Mouse (Mus musculus) cerebral cortex, adult 2 months (tissue): ENCODE measurements around the gene Rpgrip1l.

Source experiments
- WGBS: fragments of 180-500 bp; shearing (Covaris S2); methylation state at CpG from one replicate; pipeline ENCODE4 v1.1.7; 2018; 5-methylcytosine and 5-hydroxymethylcytosine counted together

Gene Rpgrip1l

GRCm38 (mm10) chr8:91312835-91313832, at the start of gene Rpgrip1l, which contains the start of gene Fto:
TSS of gene Rpgrip1l (minus strand) at chr8:91313262.
TSS of gene Fto (plus strand) at chr8:91313525.
- under 1% methylated on average over 59 of the region's 59 CpGs for WGBS

GRCm38 (mm10) chr8:91360644-91361357, 47.7 kb upstream of the Rpgrip1l start:
- WGBS: 88% methylated on average over 10 of the region's 10 CpGs

- WGBS: 88% methylated on average over 9 of the region's 9 CpGs
Observed at GRCm38 (mm10) chr8:91359511-91359910, 46.4 kb upstream of the Rpgrip1l start.

GRCm38 (mm10) chr8:91358016-91358415, 45.0 kb upstream of the Rpgrip1l start:
- 83% methylated on average over 5 of the region's 5 CpGs for WGBS

- 89% methylated on average over 4 of the region's 4 CpGs for WGBS
Observed at GRCm38 (mm10) chr8:91357493-91358014, 44.5 kb upstream of the Rpgrip1l start.

GRCm38 (mm10) chr8:91355956-91356699, 43.1 kb upstream of the Rpgrip1l start:
- 58% methylated on average over 11 of the region's 11 CpGs for WGBS

- WGBS: 50% methylated on average over 10 of the region's 10 CpGs
Observed at GRCm38 (mm10) chr8:91355301-91355905, 42.3 kb upstream of the Rpgrip1l start.

GRCm38 (mm10) chr8:91353907-91354306, 40.8 kb upstream of the Rpgrip1l start:
- WGBS: 91% methylated on average over 4 of the region's 4 CpGs

GRCm38 (mm10) chr8:91353062-91353461, 40.0 kb upstream of the Rpgrip1l start:
- 93% methylated on average over 5 of the region's 5 CpGs for WGBS

GRCm38 (mm10) chr8:91352598-91352997, 39.5 kb upstream of the Rpgrip1l start:
- 94% methylated on average over 3 of the region's 3 CpGs for WGBS

- 43% methylated on average over 7 of the region's 7 CpGs for WGBS
Observed at GRCm38 (mm10) chr8:91350628-91351027, 37.6 kb upstream of the Rpgrip1l start.

- 86% methylated on average over 7 of the region's 7 CpGs for WGBS
Observed at GRCm38 (mm10) chr8:91349816-91350215, 36.8 kb upstream of the Rpgrip1l start.

- WGBS: 42% methylated on average over 6 of the region's 6 CpGs
Observed at GRCm38 (mm10) chr8:91347595-91347994, 34.5 kb upstream of the Rpgrip1l start.

GRCm38 (mm10) chr8:91347146-91347545, 34.1 kb upstream of the Rpgrip1l start:
- 87% methylated on average over 10 of the region's 10 CpGs for WGBS

- 89% methylated on average over 11 of the region's 11 CpGs for WGBS
Observed at GRCm38 (mm10) chr8:91344659-91345058, 31.6 kb upstream of the Rpgrip1l start.

GRCm38 (mm10) chr8:91342798-91343197, 29.7 kb upstream of the Rpgrip1l start:
- 86% methylated on average over 5 of the region's 5 CpGs for WGBS

GRCm38 (mm10) chr8:91342196-91342595, 29.1 kb upstream of the Rpgrip1l start:
- WGBS: 61% methylated on average over 5 of the region's 5 CpGs

GRCm38 (mm10) chr8:91340746-91341145, 27.7 kb upstream of the Rpgrip1l start:
- WGBS: 45% methylated on average over 1 of the region's 1 CpGs

- WGBS: 80% methylated on average over 8 of the region's 8 CpGs
Observed at GRCm38 (mm10) chr8:91339651-91340050, 26.6 kb upstream of the Rpgrip1l start.

- WGBS: 53% methylated on average over 6 of the region's 6 CpGs
Observed at GRCm38 (mm10) chr8:91338389-91339154, 25.5 kb upstream of the Rpgrip1l start.
